Mouse (Mus musculus) CH12.LX (cell line): ENCODE measurements around the gene Rplp0. TPM values are rescaled to one million over a fixed set of nuclear protein-coding genes. Genes with fewer than 3 reads are reported as not detected.
"Not testable (repeated sequence)": the region's sequence is repeated elsewhere in the genome, so short reads cannot be mapped to it uniquely, and the experiment has no call there.

Experiments used
- DNase-seq: peaks from one replicate; pipeline ENCODE4 v3.0.0-alpha.2; 2013; ENCODE audit errors: extremely low read depth
- H3K27ac ChIP-seq: 2 replicates; pipeline ENCODE4 v1.5.1; 2012; ENCODE audit warnings: low read depth, mild to moderate bottlenecking, control low read depth, moderate library complexity; ENCODE audit not compliant: insufficient read depth
- H3K27me3 ChIP-seq: replicated peaks from 2 replicates; pipeline ENCODE3; 2012; ENCODE audit warnings: inconsistent platforms
- H3K36me3 ChIP-seq, 2 experiments: replicated peaks in 1 of 2; 2 replicates each; pipeline versions ENCODE3 to v1.6.1; 2012; ENCODE audit warnings: inconsistent platforms in 1 of 2, low read length in 1 of 2, mild to moderate bottlenecking in 1 of 2, mixed read lengths in 1 of 2, moderate library complexity in 1 of 2; ENCODE audit not compliant: control insufficient read depth in 1 of 2, insufficient read depth in 1 of 2
- H3K4me1 ChIP-seq, 2 experiments: 2 replicates each; pipeline ENCODE4 v1.6.1; 2012; ENCODE audit warnings: inconsistent platforms in 1 of 2, moderate library complexity in 1 of 2; ENCODE audit not compliant: insufficient read depth in 2 of 2, control insufficient read depth in 1 of 2
- H3K4me2 ChIP-seq: 2 replicates; pipeline ENCODE4 v1.6.1; 2012; ENCODE audit warnings: low read depth, mild to moderate bottlenecking, control low read depth; ENCODE audit not compliant: poor library complexity, insufficient read depth, severe bottlenecking
- H3K4me3 ChIP-seq, 3 experiments: fragments of 150-350 bp in 1 of 3; sonication (generic) in 1 of 3; replicated peaks in 1 of 3; 2 replicates each; pipeline versions ENCODE3 to v1.5.1; 2011 to 2012; ENCODE audit warnings: low read depth in 2 of 3, low read length in 2 of 3, mild to moderate bottlenecking in 2 of 3, moderate library complexity in 2 of 3, control low read depth in 1 of 3, improper control_type of control experiment in 1 of 3, inconsistent platforms in 1 of 3, mixed read lengths in 1 of 3; ENCODE audit not compliant: poor library complexity in 1 of 3
- H3K79me2 ChIP-seq: replicated peaks from 2 replicates; pipeline ENCODE4 v1.6.1; 2012; ENCODE audit warnings: mild to moderate bottlenecking, moderate library complexity; ENCODE audit not compliant: control insufficient read depth, poor library complexity, insufficient read depth, severe bottlenecking; ENCODE audit errors: extremely low read depth
- H3K9ac ChIP-seq: 2 replicates; pipeline ENCODE4 v1.6.1; 2012; ENCODE audit warnings: low read depth, mild to moderate bottlenecking, control low read depth, moderate library complexity; ENCODE audit not compliant: insufficient read depth
- H3K9me3 ChIP-seq: replicated peaks from 2 replicates; pipeline ENCODE3; 2012; ENCODE audit warnings: low read length, inconsistent platforms, mixed read lengths
- BHLHE40 ChIP-seq: IDR thresholded peaks from 2 replicates; pipeline ENCODE4 v1.6.1; 2011; ENCODE audit warnings: mild to moderate bottlenecking, low read depth, low read length, improper control_type of control experiment
- CHD1 ChIP-seq: IDR thresholded peaks from 2 replicates; pipeline ENCODE4 v1.6.1; 2012; ENCODE audit warnings: low read depth, low read length, improper control_type of control experiment, inconsistent platforms
- CHD2 ChIP-seq: IDR thresholded peaks from 2 replicates; pipeline ENCODE4 v1.6.1; 2011; ENCODE audit warnings: low read length, improper control_type of control experiment
- E2F4 ChIP-seq: IDR thresholded peaks from 2 replicates; pipeline ENCODE4 v1.6.1; 2011; ENCODE audit warnings: low read depth, low read length, improper control_type of control experiment; ENCODE audit not compliant: insufficient replicate concordance
- ELF1 ChIP-seq: IDR thresholded peaks from 2 replicates; pipeline ENCODE4 v1.6.1; 2014; ENCODE audit warnings: low read depth, mild to moderate bottlenecking, inconsistent platforms, low read length, improper control_type of control experiment
- ETS1 ChIP-seq: conservative IDR thresholded peaks from 2 replicates; pipeline ENCODE4 v1.6.1; 2012; ENCODE audit warnings: low read depth, mild to moderate bottlenecking, inconsistent platforms, low read length, improper control_type of control experiment, moderate library complexity
- JUND ChIP-seq: conservative IDR thresholded peaks from 2 replicates; pipeline ENCODE4 v1.6.1; 2011; ENCODE audit warnings: low read depth, low read length, improper control_type of control experiment
- KAT2A ChIP-seq: IDR thresholded peaks from 2 replicates; pipeline ENCODE4 v1.6.1; 2012; ENCODE audit warnings: low read length, improper control_type of control experiment, inconsistent platforms; ENCODE audit not compliant: insufficient replicate concordance
- MAFK ChIP-seq: IDR thresholded peaks from 2 replicates; pipeline ENCODE4 v1.6.1; 2011; ENCODE audit warnings: low read length, improper control_type of control experiment; ENCODE audit not compliant: insufficient replicate concordance
- MAX ChIP-seq: IDR thresholded peaks from 2 replicates; pipeline ENCODE4 v1.6.1; 2011; ENCODE audit warnings: low read length, improper control_type of control experiment
- MYC ChIP-seq: IDR thresholded peaks from 2 replicates; pipeline ENCODE4 v1.6.1; 2011; ENCODE audit warnings: low read depth, mild to moderate bottlenecking, improper control_type of control experiment, low read length
- NELFE ChIP-seq: IDR thresholded peaks from 2 replicates; pipeline ENCODE4 v1.6.1; 2011; ENCODE audit warnings: low read depth, low read length, improper control_type of control experiment
- PAX5 ChIP-seq: IDR thresholded peaks from 2 replicates; pipeline ENCODE4 v1.6.1; 2012; ENCODE audit warnings: low read length, inconsistent platforms, mixed read lengths
- UBTF ChIP-seq: IDR thresholded peaks from 2 replicates; pipeline ENCODE4 v1.6.1; 2012; ENCODE audit warnings: low read depth, mild to moderate bottlenecking, inconsistent platforms, low read length, improper control_type of control experiment, moderate library complexity
- USF1 ChIP-seq: IDR thresholded peaks from 2 replicates; pipeline ENCODE4 v1.6.1; 2014; ENCODE audit warnings: low read depth, mild to moderate bottlenecking, inconsistent platforms, low read length, improper control_type of control experiment
- USF2 ChIP-seq: conservative IDR thresholded peaks from 2 replicates; pipeline ENCODE4 v1.6.1; 2011; ENCODE audit warnings: low read depth, low read length, improper control_type of control experiment
- dilution Hi-C: fragments of 300-500 bp; cut with MboI; formaldehyde crosslinking; loops from 2 replicates; pipeline ENCODE4 v1.14.3; 2020; ENCODE audit warnings: low sequenced_read_pairs; ENCODE audit not compliant: extremely low pct_unique_long_range_greater_than_20kb, extremely low pct_ligation_motif_present
- in situ Hi-C: fragments of 300-500 bp; cut with MboI; formaldehyde crosslinking; loops from 3 replicates; pipeline ENCODE4 v1.14.3; 2019; ENCODE audit warnings: low sequenced_read_pairs, low pct_ligation_motif_present, low pct_unique_long_range_greater_than_20kb, mixed read lengths
- polyA plus RNA-seq: library from polyadenylated mRNA; unstranded; fragments of >175 nt; gene quantifications from 2 replicates; pipeline ENCODE4 v1.2.1, GENCODE M21; 2012; ENCODE audit warnings: low read depth; ENCODE audit not compliant: insufficient read length
- total RNA-seq, 2 experiments: library from RNA; depleted of rRNA; stranded (reverse); fragments of 300-350 nt in 1 of 2; fragments of >200 nt in 1 of 2; gene quantifications; 2 replicates each; pipeline ENCODE4 v1.2.3; 2012 to 2014

Rplp0 gene
- total and polyA plus RNA-seq, 3 experiments, result 4,800 to 6,606 (median 5,581) TPM

- Histone ChIP-seq H3K4me1 (peaks cover 0 to 3% of the 10 kb centered on the region in 2 experiments; a peak in 1 of 4 replicates), H3K9me3 (no peaks in the 10 kb centered on the region), H3K4me2 (no peak overlapping the region), H3K27me3 (no peaks in the 10 kb centered on the region), H3K79me2 (peaks cover 41% of the 10 kb centered on the region)
- in situ Hi-C loops, result no loop called here
- no peak for TF ChIP-seq USF1
- no peak for TF ChIP-seq CHD2
- TF ChIP-seq PAX5, result no peak
- TF ChIP-seq KAT2A, result no peak
- no peak for TF ChIP-seq UBTF
- TF ChIP-seq NELFE, result no peak
- no peak for TF ChIP-seq ELF1
- no peak for TF ChIP-seq MAX
- no peak for TF ChIP-seq CHD1
- no peak for TF ChIP-seq MYC
- no peak for TF ChIP-seq MAFK
- no peak for TF ChIP-seq JUND
- TF ChIP-seq, all 38 proteins: peak for 0
- dilution Hi-C loops, result no loop called here
- Histone ChIP-seq H3K4me3 (no peak overlapping the region), H3K9ac (no peak overlapping the region), H3K36me3 (peaks cover 61 to 90% of the 10 kb centered on the region in 2 experiments), H3K27ac (no peak overlapping the region)
- DNase-seq, result no peak
Observed at GRCm38 (mm10) chr5:115572679-115573535, 13.6 kb downstream of the Rplp0 start.

- no peak overlapping the region for H3K27ac ChIP-seq
- H3K9me3 ChIP-seq, result no peaks in the 10 kb centered on the region
- dilution Hi-C loops, result no loop called here
- H3K9ac ChIP-seq, result no peak overlapping the region
- TF ChIP-seq E2F4 (no peak), NELFE (no peak), ETS1 (no peak), PAX5 (no peak), BHLHE40 (no peak), USF2 (no peak)
- TF ChIP-seq, all 38 proteins: peak for 0
- in situ Hi-C loops, result loop anchor here (5.0 kb wide), 1 partner anchor 37 kb away; no protein-coding TSS in a partner anchor
- peaks cover 20% of the 10 kb centered on the region for H3K79me2 ChIP-seq
- peaks cover 80 to 93% of the 10 kb centered on the region in 2 experiments for H3K36me3 ChIP-seq
- H3K4me2 ChIP-seq, result no peak overlapping the region
- no peaks in the 10 kb centered on the region for H3K27me3 ChIP-seq
- H3K4me1 ChIP-seq, result peaks cover 0 to 3% of the 10 kb centered on the region in 2 experiments; a peak in 1 of 4 replicates
- DNase-seq, result no peak
- H3K4me3 ChIP-seq, result no peak overlapping the region
Observed at GRCm38 (mm10) chr5:115574992-115575391, 15.7 kb downstream of the Rplp0 start.

GRCm38 (mm10) chr5:115577686-115578085 is 18.4 kb downstream of the Rplp0 start:
- H3K79me2 ChIP-seq, H3K27ac ChIP-seq, H3K9ac ChIP-seq, H3K4me2 ChIP-seq, dilution Hi-C loops, H3K27me3 ChIP-seq, H3K4me3 ChIP-seq, H3K4me1 ChIP-seq, DNase-seq: not testable (repeated sequence)
- Histone ChIP-seq H3K9me3 (peaks cover 19% of the 10 kb centered on the region), H3K36me3 (peaks cover 90 to 97% of the 10 kb centered on the region in 2 experiments)
- in situ Hi-C loops, result loop anchor here (5.0 kb wide), 1 partner anchor 35 kb away; no protein-coding TSS in a partner anchor
